Mouse (Mus musculus): Measurements from ENCODE around the gene Nkd1. TPM values are rescaled to one million over a fixed set of nuclear protein-coding genes. Genes with fewer than 3 reads are reported as not detected.
A peak's percentile ranks its signal among the peaks of the same experiment; 100 is the strongest.

Nkd1 gene
- polyA plus RNA-seq, 1 experiment from 2014 or later, result 90.6 TPM

DNA sequence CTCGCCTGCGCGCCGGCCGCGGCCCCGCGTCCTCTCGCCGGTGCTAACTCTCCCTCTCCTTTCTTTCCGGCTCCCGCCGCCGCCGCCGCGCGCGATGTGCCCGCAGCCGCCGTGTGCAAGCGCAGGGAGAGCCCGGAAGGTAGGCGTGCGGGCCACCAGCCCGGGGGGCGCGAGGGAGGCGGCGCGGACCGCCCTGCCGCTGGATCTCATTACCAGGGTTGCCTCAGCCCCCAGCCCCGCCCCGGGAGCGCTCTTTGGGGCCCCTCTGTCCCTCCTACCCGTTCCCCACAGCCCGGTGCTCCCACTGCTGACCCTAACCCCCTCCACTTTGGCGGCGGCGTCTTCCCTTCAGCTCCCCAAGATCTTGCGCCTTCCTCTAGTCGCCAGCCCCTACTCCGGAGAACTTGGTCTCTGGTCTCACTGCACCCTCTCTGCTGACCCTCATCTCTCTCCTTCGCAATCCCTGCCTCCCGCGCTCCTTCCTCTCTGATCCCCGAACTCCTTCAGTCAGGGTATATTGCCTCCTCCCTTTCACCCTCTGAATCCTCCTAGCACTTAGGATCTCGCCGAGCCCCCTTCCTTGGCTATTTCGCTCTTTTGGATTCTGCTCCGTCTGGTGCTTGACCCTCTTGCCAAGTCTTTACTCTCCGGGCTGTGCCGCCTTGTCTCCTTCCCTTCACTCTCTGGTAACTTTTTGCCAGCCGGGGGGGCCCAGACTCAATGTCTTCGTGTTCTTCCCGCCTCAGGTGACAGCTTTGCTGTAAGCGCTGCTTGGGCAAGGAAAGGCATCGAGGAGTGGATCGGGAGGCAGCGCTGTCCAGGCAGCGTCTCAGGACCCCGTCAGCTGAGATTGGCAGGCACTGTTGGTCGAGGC lies 624 bp downstream of the Nkd1 start:
- WGBS, result under 1% methylated on average over 50 of the region's 65 CpGs
- Histone ChIP-seq H3K4me2 (replicated peaks) (peak overlapping the region; percentile 95), H3K9me3 (no peaks in the 10 kb centered on the region), H3K27me3 (peaks cover 36% of the 10 kb centered on the region), H3K4me1 (peaks cover 48% of the 10 kb centered on the region), H3K4me3 (peak overlapping the region; percentile 86), H3K36me3 (0 out of 2 replicates have a peak, but pooled peaks cover 3% of the 10 kb centered on the region), H3K9ac (replicated peaks) (peak overlapping the region; percentile 87), H3K27ac (replicated peaks) (peak overlapping the region; percentile 68)
- ATAC-seq (ENCODE audit: low FRiP score, low read depth), result peak; percentile 39

DNA sequence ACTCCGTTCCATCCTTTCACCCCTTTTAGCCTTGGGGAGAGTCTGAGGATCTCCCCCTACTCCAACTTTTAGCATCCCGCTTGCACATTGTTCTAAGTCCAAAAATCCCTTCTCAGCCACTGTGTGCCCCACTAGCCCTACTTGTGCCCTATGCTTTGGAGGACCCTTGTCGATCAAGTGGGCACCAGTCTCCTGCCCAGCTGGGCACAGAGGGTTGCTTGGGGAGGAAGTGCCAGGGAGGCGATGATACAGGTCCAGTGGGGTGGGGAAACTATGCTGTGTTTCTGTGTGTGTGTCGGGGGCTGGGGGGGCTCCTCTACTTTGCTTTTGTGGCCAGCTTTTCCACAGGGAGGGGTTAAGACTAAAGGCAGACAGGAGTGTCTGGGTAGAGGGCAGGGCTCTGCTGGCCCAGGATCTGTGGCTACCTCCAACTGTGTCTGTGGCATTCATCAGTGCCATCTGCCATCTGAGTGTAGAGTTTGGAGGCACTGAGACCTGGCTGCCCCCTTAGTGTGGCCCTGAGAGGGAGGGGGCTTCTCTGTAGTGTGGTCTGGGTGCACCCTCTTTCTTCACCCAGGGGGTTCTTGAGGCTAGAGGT lies 1.4 kb downstream of the Nkd1 start:
- H3K9ac ChIP-seq (replicated peaks), result peak overlapping the region; percentile 87
- H3K27ac ChIP-seq (replicated peaks), result no peak overlapping the region
- H3K4me2 ChIP-seq (replicated peaks), result peak overlapping the region; percentile 95
- peaks cover 36% of the 10 kb centered on the region for H3K27me3 ChIP-seq
- peaks cover 7% of the 10 kb centered on the region; the same call in 1 of the 2 replicates for H3K36me3 ChIP-seq
- H3K4me3 ChIP-seq, result peak overlapping the region; percentile 86
- WGBS, result 15% methylated on average over 5 of the region's 5 CpGs
- no peaks in the 10 kb centered on the region for H3K9me3 ChIP-seq
- ATAC-seq (ENCODE audit: low FRiP score, low read depth), result no peak
- H3K4me1 ChIP-seq, result peaks cover 53% of the 10 kb centered on the region

DNA sequence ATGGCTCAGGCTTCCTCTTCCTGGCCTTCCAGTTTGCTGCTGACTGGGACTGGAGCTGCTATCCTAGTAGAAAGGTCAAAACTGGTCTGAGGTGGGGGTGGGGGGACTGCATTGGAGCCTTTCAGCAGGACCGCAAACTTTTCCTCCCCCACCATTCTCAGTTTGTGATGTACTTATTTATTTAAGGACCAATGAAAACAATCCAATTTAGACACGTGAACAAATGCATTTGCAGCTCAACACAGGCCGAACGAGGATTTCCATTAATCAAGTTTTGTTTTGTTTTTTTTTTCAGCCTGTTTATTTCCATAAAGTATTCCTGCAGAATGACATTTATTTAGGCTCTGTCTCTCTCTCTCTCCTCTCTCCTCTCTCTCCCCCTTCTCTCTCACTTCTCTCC lies 2.5 kb downstream of the Nkd1 start:
- H3K9me3 ChIP-seq, result no peaks in the 10 kb centered on the region
- WGBS, result 21% methylated on average over 4 of the region's 4 CpGs
- H3K4me2 ChIP-seq (replicated peaks), result peak overlapping the region; percentile 95
- ATAC-seq (ENCODE audit: low FRiP score, low read depth), result no peak
- peak overlapping the region; percentile 86 for H3K4me3 ChIP-seq
- peaks cover 54% of the 10 kb centered on the region for H3K4me1 ChIP-seq
- peaks cover 30% of the 10 kb centered on the region for H3K27me3 ChIP-seq
- peaks cover 10% of the 10 kb centered on the region; the same call in 1 of the 2 replicates for H3K36me3 ChIP-seq
- no peak overlapping the region for H3K27ac ChIP-seq (replicated peaks)
- peak overlapping the region; percentile 87; the same call in 1 of the 2 replicates for H3K9ac ChIP-seq (replicated peaks)

DNA sequence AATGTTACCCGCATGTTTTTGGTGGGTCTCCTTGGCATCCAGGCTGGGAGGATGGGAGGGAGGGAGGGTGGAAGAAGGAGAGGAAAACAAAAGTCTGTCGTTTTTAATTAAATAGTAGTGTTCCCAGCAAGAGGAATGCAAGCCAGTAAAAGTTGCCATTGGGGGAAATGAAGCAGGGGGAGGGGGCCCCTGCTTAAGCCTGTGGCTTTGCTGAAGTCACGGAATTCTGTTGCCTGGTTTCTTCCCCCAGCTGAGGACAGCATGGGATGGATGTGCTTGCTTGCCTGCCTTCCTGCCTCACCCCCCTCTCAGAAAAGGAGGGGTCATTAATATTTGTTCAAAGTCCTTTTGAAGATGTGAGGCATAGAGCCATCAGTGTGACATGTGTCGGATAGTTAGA lies 3.0 kb downstream of the Nkd1 start:
- Histone ChIP-seq H3K4me2 (replicated peaks) (peak overlapping the region; percentile 95), H3K9ac (replicated peaks) (peak overlapping the region; percentile 28; the same call in 1 of the 2 replicates), H3K36me3 (peaks cover 10% of the 10 kb centered on the region; the same call in 1 of the 2 replicates), H3K9me3 (no peaks in the 10 kb centered on the region), H3K4me3 (peak overlapping the region; percentile 15; the same call in 1 of the 2 replicates), H3K4me1 (peaks cover 54% of the 10 kb centered on the region), H3K27me3 (peaks cover 26% of the 10 kb centered on the region), H3K27ac (replicated peaks) (no peak overlapping the region)
- WGBS, result 9% methylated on average over 4 of the region's 4 CpGs
- ATAC-seq (ENCODE audit: low FRiP score, low read depth), result no peak

DNA sequence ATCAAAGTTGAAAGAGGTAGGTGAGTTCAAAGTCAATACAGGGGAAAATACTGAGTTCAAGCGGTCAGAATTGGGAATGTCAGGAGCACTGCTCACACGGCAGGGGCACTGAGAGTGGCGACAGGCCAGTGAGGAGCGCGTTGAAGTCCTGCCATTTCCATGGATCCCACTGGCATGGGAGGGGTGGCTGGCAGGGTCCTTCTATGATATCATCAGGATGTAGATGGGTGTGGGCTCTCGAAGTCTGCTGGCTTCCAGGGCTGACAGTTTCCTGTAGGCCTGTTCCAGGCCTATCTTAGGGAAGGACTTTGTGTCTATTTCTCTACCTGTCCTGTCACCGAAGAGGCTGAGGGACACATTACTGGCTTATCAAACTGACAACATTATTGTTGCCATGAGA lies 3.7 kb downstream of the Nkd1 start:
- no peaks in the 10 kb centered on the region for H3K9me3 ChIP-seq
- peaks cover 10% of the 10 kb centered on the region; the same call in 1 of the 2 replicates for H3K36me3 ChIP-seq
- WGBS, result 67% methylated on average over 7 of the region's 7 CpGs
- no peak for ATAC-seq (ENCODE audit: low FRiP score, low read depth)
- H3K4me1 ChIP-seq, result peaks cover 54% of the 10 kb centered on the region
- peak overlapping the region; percentile 95 for H3K4me2 ChIP-seq (replicated peaks)
- no peak overlapping the region for H3K9ac ChIP-seq (replicated peaks)
- H3K27ac ChIP-seq (replicated peaks), result no peak overlapping the region
- no peak overlapping the region for H3K4me3 ChIP-seq
- H3K27me3 ChIP-seq, result peaks cover 20% of the 10 kb centered on the region

DNA sequence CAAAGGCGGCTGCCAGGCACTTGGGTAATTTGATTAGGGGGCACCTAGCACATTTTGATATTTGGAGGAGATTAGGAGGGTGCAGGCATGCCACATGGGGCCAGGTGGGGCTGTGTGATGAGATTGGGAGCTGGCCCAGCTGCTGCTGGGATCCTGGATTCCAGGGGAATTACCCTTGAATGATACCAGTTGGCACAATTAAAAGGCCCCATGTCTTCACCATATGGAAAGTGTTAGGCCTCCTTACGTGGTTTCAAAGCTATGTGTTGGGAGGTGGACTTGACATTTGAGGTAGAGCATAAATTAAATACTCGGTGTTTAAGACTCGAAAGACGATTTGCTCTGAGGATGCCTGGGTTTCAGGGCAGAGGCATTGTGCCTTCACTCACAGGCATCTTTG lies 5.1 kb downstream of the Nkd1 start:
- no peak for ATAC-seq (ENCODE audit: low FRiP score, low read depth)
- H3K9ac ChIP-seq (replicated peaks), result no peak overlapping the region
- no peak overlapping the region for H3K27ac ChIP-seq (replicated peaks)
- H3K9me3 ChIP-seq, result no peaks in the 10 kb centered on the region
- peaks cover 7% of the 10 kb centered on the region for H3K27me3 ChIP-seq
- 81% methylated on average over 5 of the region's 5 CpGs for WGBS
- peaks cover 45% of the 10 kb centered on the region for H3K4me1 ChIP-seq
- no peak overlapping the region for H3K4me3 ChIP-seq
- no peak overlapping the region for H3K4me2 ChIP-seq (replicated peaks)
- H3K36me3 ChIP-seq, result peaks cover 10% of the 10 kb centered on the region

DNA sequence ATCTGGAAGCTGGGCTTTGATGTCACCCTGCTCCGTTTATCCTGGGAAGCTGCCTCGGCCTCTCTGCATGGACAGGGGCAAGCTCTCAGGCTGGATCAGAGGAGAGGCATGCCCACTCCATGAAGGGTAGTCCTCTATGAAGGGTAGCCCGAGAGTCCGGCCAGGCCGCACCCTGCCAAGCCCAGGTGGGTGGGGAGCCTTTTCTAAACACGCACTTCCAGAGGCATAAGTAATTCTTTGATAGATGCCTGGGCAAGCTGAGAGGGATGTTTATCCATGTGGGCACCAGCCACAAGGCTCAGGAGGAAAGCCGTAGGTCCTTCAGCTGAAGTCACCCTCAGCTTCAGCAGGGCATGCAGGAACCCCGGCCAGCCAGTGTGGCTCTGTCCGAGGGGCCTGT lies 7.0 kb downstream of the Nkd1 start:
- Histone ChIP-seq H3K4me1 (peaks cover 32% of the 10 kb centered on the region), H3K4me2 (replicated peaks) (no peak overlapping the region), H3K27ac (replicated peaks) (no peak overlapping the region), H3K9ac (replicated peaks) (no peak overlapping the region), H3K4me3 (no peak overlapping the region), H3K36me3 (peaks cover 10% of the 10 kb centered on the region), H3K27me3 (no peaks in the 10 kb centered on the region), H3K9me3 (no peaks in the 10 kb centered on the region)
- ATAC-seq (ENCODE audit: low FRiP score, low read depth), result no peak
- 78% methylated on average over 9 of the region's 9 CpGs for whole genome bisulfite sequencing

DNA sequence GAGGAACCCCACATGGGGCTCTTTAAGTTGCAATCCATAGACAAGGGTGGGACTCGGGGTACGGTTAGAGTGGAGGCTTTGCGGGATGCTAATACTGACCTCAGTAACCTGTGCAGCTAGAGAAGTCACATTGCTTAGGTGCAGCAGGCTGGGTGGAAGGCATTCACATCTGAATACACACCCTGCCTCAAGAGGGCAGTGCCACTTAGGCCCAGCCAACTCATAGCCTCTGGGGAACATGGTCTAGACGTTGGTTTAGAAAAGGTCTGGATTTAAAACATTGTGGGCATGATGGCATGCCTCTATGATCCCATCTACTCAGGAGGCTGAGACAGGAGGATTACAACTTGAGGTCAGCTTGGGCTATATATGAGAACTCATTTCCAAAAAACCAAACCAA lies 8.6 kb downstream of the Nkd1 start:
- Histone ChIP-seq H3K9me3 (no peaks in the 10 kb centered on the region), H3K9ac (replicated peaks) (no peak overlapping the region), H3K4me1 (peaks cover 17% of the 10 kb centered on the region), H3K4me3 (no peak overlapping the region), H3K36me3 (peaks cover 10% of the 10 kb centered on the region), H3K27me3 (no peaks in the 10 kb centered on the region), H3K27ac (replicated peaks) (no peak overlapping the region), H3K4me2 (replicated peaks) (no peak overlapping the region)
- 86% methylated on average over 4 of the region's 4 CpGs for WGBS
- no peak for ATAC-seq (ENCODE audit: low FRiP score, low read depth)

DNA sequence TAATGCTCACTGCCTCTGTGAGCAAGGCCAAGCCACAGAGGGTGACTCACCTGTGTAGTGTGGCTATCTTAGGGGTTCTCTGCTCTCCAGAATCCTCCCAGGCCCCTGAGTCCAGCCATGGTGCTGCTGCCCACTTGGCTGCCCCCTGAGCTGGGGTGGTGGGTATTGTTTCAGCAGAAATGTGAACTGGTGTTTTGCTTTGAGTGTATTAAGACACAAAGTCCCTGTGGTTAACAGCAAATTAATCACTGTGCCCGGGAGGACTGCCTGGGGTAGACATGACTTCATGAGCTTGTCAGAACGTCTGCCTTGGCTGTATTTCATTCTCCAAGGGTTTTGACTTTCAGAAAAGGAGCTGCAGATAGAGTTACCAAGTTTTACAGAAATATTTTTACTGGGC lies 15.9 kb downstream of the Nkd1 start:
- Histone ChIP-seq H3K9ac (replicated peaks) (no peak overlapping the region), H3K4me3 (no peak overlapping the region), H3K27ac (replicated peaks) (no peak overlapping the region), H3K4me2 (replicated peaks) (no peak overlapping the region), H3K4me1 (no peaks in the 10 kb centered on the region), H3K36me3 (no peaks in the 10 kb centered on the region; the same call in 1 of the 2 replicates), H3K9me3 (no peaks in the 10 kb centered on the region), H3K27me3 (no peaks in the 10 kb centered on the region)
- ATAC-seq (ENCODE audit: low FRiP score, low read depth), result no peak
- WGBS, result 65% methylated on average over 2 of the region's 2 CpGs

DNA sequence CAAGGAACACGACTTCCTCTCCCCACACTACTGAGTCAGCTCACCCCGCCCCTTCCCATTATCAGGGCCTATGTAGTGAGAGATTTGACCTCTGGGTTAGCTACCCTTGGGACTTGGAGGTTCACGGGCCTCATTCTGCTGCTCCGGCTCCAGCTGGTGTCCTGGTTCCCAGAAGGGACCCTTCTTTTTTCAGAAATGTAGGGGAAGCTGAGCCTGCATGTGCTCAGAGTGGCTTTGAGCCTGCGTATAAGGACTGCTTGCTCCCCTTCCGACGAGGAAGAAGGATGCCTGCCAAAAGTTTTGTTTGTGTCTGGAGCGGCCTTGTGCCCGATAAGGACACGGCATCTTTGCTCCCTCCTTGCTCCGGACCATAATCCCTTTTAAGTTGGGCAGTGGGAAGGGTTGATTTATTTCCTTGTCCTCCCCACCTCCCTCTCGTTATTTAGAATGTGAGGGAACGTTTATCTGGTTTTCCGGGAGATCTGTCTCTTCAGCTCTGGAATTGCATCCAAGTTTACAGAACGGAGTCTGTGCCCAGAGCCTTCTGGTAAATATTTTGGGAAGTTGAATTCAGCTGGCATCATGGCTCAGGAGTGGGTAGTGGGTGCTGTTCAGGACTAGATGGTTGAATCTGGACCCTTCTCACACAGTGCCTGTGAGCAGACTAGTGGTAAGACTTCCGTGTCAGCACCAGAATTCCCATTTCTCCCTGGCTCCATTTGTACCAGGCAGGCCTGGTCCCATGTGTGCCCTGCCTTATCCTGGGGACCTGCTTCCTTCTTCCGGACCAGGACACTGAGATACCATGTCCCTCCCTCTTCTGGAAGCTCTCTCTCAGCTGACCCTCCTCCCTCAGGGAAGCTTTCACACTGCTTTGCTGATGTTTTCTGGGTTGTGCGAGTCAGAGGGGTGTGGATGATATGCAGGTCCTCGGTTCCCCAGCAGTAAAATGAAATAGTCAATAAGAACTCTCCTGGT lies 17.1 kb downstream of the Nkd1 start:
- no peak overlapping the region for H3K4me3 ChIP-seq
- no peaks in the 10 kb centered on the region for H3K27me3 ChIP-seq
- H3K36me3 ChIP-seq, result no peaks in the 10 kb centered on the region
- 79% methylated on average over 19 of the region's 19 CpGs for WGBS
- no peak overlapping the region for H3K9ac ChIP-seq (replicated peaks)
- no peak for ATAC-seq (ENCODE audit: low FRiP score, low read depth)
- no peaks in the 10 kb centered on the region for H3K4me1 ChIP-seq
- no peak overlapping the region for H3K4me2 ChIP-seq (replicated peaks)
- H3K27ac ChIP-seq (replicated peaks), result no peak overlapping the region
- H3K9me3 ChIP-seq, result no peaks in the 10 kb centered on the region

DNA sequence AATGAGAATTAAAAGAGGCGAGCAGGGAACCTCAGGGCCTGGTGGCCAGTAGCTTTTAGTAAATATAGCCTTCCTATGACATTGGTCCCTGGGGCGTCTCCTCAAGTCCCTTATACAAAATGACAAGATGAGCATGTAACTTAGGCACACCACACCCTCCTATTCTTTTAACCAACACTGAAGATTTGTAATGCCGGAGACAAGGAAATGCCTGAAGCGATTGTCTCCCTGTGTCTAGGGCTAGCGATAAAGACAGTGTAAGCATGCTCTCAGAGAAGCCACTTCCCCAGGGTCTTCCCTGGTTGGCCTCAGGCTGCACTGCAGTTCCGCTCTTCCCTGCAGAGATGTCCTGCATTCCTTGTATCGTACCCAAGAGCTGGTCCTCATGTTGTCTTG lies 17.8 kb downstream of the Nkd1 start:
- no peaks in the 10 kb centered on the region for H3K4me1 ChIP-seq
- no peak overlapping the region for H3K27ac ChIP-seq (replicated peaks)
- no peak overlapping the region for H3K4me2 ChIP-seq (replicated peaks)
- no peak for ATAC-seq (ENCODE audit: low FRiP score, low read depth)
- no peaks in the 10 kb centered on the region for H3K9me3 ChIP-seq
- 84% methylated on average over 7 of the region's 7 CpGs for WGBS
- no peaks in the 10 kb centered on the region for H3K36me3 ChIP-seq
- H3K27me3 ChIP-seq, result no peaks in the 10 kb centered on the region
- H3K9ac ChIP-seq (replicated peaks), result no peak overlapping the region
- no peak overlapping the region for H3K4me3 ChIP-seq
